Mouse (Mus musculus) small intestine, adult 2 months (tissue): ENCODE results near the gene Cep68.

Source experiments
- CTCF ChIP-seq: fragments of 200-500 bp; IDR thresholded peaks from 2 replicates; pipeline ENCODE4 v1.5.1; 2012; ENCODE audit warnings: low read depth, mild to moderate bottlenecking, control low read depth, inconsistent platforms, low read length, moderate library complexity, mixed read lengths; ENCODE audit not compliant: insufficient replicate concordance, insufficient read length; ENCODE audit errors: extremely low read depth
- POLR2A ChIP-seq: fragments of 200-500 bp; IDR thresholded peaks from 2 replicates; pipeline ENCODE4 v1.6.1; 2012; ENCODE audit warnings: low read depth, mild to moderate bottlenecking, control low read depth, inconsistent platforms, low read length, moderate library complexity

DNA sequence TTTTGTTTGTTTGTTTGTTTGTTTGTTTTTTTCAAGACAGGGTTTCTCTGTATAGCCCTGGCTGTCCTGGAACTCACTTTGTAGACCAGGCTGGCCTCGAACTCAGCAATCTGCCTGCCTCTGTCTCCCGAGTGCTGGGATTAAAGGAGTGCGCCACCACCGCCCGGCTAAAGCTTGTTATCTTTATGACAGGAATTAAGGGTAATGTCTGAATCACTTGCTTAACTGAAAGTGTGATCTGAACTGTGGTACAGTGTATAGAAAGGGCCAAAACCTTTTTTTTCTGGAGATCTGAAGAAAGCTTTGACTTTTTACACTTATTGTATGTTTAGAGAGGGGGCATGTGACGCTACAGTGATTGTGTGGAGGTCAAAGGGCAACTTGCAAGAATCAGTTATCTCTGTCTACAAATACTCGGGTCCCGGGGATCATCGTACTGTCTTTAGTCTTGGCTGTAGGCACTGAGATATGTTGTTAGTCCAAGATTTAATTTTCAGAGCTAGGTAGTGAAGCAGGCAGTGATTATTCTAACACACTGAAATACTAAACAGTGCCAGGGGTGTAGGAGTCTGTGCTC is 44.3 kb downstream of the Cep68 start:
- TF ChIP-seq CTCF, result no peak
- TF ChIP-seq POLR2A, result no peak
